Mouse (Mus musculus) adrenal gland, postnatal 36 days (tissue): Measurements from ENCODE around the gene Wdcp. TPM values are rescaled to one million over a fixed set of nuclear protein-coding genes. Genes with fewer than 3 reads are reported as not detected.

ENCODE experiments used
- total RNA-seq, 2 experiments: library from RNA; stranded (reverse); gene quantifications; 2 replicates each; pipeline ENCODE4 v1.2.3; 2021

Gene Wdcp
- total RNA-seq, 2 experiments from 2014 or later = 7.3 to 8.4 TPM

Other genes with a start within 250 kb of the Wdcp start
- under 1 TPM; 0.20 to 0.30 TPM for gene Fam228a, start 104.9 kb upstream of the Wdcp start, total RNA-seq
- gene Pfn4, start 74.3 kb upstream of the Wdcp start, total RNA-seq = 1 to 10 TPM in 1 of 2 experiments, under 1 TPM in 1; 0.73 to 1.8 TPM
- gene Fam228b, start 74.0 kb upstream of the Wdcp start, total RNA-seq = 1 to 10 TPM; 3.6 to 4.9 TPM
- gene Sf3b6, start 25.8 kb upstream of the Wdcp start, total RNA-seq = 100 to 1,000 TPM; 104 to 110 TPM
- 1 to 10 TPM; 4.2 to 5.4 TPM for gene Fkbp1b, start 1.7 kb upstream of the Wdcp start, total RNA-seq
- under 1 TPM; 0.30 to 0.60 TPM for gene Mfsd2b, start 31.1 kb downstream of the Wdcp start, total RNA-seq
- 10 to 100 TPM; 41.3 to 43.3 TPM for gene Ubxn2a, start 64.4 kb downstream of the Wdcp start, total RNA-seq
- gene Atad2b, start 74.0 kb downstream of the Wdcp start, total RNA-seq = 10 to 100 TPM; 26.4 to 30.6 TPM